Mouse (Mus musculus) heart, embryonic 13.5 days (tissue): ENCODE results near the gene Tubd1. TPM values are rescaled to one million over a fixed set of nuclear protein-coding genes. Genes with fewer than 3 reads are reported as not detected.
A peak's percentile ranks its signal among the peaks of the same experiment; 100 is the strongest.

ENCODE experiments used
- ATAC-seq: fragments of 200-750 bp; cut with Nextera tagmentation; 2 replicates; pipeline ENCODE4 v1.8.0; 2017; ENCODE audit warnings: moderate TSS enrichment; ENCODE audit not compliant: insufficient number of reproducible peaks, low FRiP score, low TSS enrichment; ENCODE audit errors: extremely low read depth
- H3K27ac ChIP-seq: fragments of 300-500 bp; sonication (generic); replicated peaks from 2 replicates; pipeline ENCODE4 v1.5.1; 2015; ENCODE audit warnings: moderate library complexity, mild to moderate bottlenecking, inconsistent platforms
- H3K27me3 ChIP-seq: fragments of 300-500 bp; sonication (generic); replicated peaks from 2 replicates; pipeline ENCODE4 v1.6.1; 2015; ENCODE audit warnings: mild to moderate bottlenecking, inconsistent platforms
- H3K36me3 ChIP-seq: fragments of 300-500 bp; sonication (generic); 2 replicates; pipeline ENCODE4 v1.6.1; 2015; ENCODE audit warnings: mild to moderate bottlenecking, inconsistent platforms
- H3K4me1 ChIP-seq: fragments of 300-500 bp; sonication (generic); 2 replicates; pipeline ENCODE4 v1.6.1; 2015; ENCODE audit warnings: inconsistent platforms
- H3K4me2 ChIP-seq: fragments of 300-500 bp; sonication (generic); 2 replicates; pipeline ENCODE4 v1.6.1; 2015; ENCODE audit warnings: inconsistent platforms, mild to moderate bottlenecking, moderate library complexity
- H3K4me3 ChIP-seq: fragments of 300-500 bp; sonication (generic); 2 replicates; pipeline ENCODE4 v1.5.1; 2015; ENCODE audit warnings: moderate library complexity, mild to moderate bottlenecking, inconsistent platforms
- H3K9ac ChIP-seq: fragments of 300-500 bp; sonication (generic); 2 replicates; pipeline ENCODE4 v1.6.1; 2015; ENCODE audit warnings: inconsistent platforms, mild to moderate bottlenecking, moderate library complexity
- H3K9me3 ChIP-seq: fragments of 300-500 bp; sonication (generic); 2 replicates; pipeline ENCODE4 v1.6.1; 2016; ENCODE audit warnings: inconsistent platforms
- WGBS: fragments of 180-500 bp; shearing (Covaris S2); methylation state at CpG from one replicate; pipeline ENCODE4 v1.1.7; 2015; ENCODE audit warnings: mixed read lengths; 5-methylcytosine and 5-hydroxymethylcytosine counted together
- polyA plus RNA-seq: library from polyadenylated mRNA; unstranded; fragments of >200 nt; fragmentation: Nextera tagmentation; extraction: Ambion mirVana; gene quantifications from 2 replicates; pipeline ENCODE4 v1.2.1, GENCODE M21; 2015

Gene Tubd1
- polyA plus RNA-seq, 1 experiment from 2014 or later = 11.5 TPM

- H3K4me1 ChIP-seq = peaks cover 27% of the 10 kb centered on the region
- WGBS = 63% methylated on average over 3 of the region's 3 CpGs
- no peak overlapping the region for H3K27ac ChIP-seq
- H3K9me3 ChIP-seq = no peaks in the 10 kb centered on the region
- no peak overlapping the region for H3K4me2 ChIP-seq
- peaks cover 19% of the 10 kb centered on the region for H3K36me3 ChIP-seq
- H3K9ac ChIP-seq = no peak overlapping the region
- no peaks in the 10 kb centered on the region for H3K27me3 ChIP-seq
- H3K4me3 ChIP-seq = no peak overlapping the region
- ATAC-seq = no peak
These were observed 23.6 kb downstream of the Tubd1 start for GRCm38 (mm10) chr11:86568425-86568824.

GRCm38 (mm10) chr11:86570261-86570746 lies 25.5 kb downstream of the Tubd1 start:
- 0 out of 2 replicates have a peak overlapping the region, but pooled peaks have one; percentile 2 for H3K4me2 ChIP-seq
- WGBS = 30% methylated on average over 9 of the region's 9 CpGs
- H3K9ac ChIP-seq = no peak overlapping the region
- no peaks in the 10 kb centered on the region for H3K9me3 ChIP-seq
- H3K4me1 ChIP-seq = peaks cover 32% of the 10 kb centered on the region
- no peaks in the 10 kb centered on the region for H3K27me3 ChIP-seq
- H3K36me3 ChIP-seq = peaks cover 16% of the 10 kb centered on the region
- 0 out of 2 replicates have a peak, but pooled peaks have one; percentile 38 for ATAC-seq
- H3K27ac ChIP-seq = peak overlapping the region; percentile 65
- no peak overlapping the region for H3K4me3 ChIP-seq

- 41% methylated on average over 15 of the region's 15 CpGs for WGBS
- peak overlapping the region; percentile 28; the same call in 1 of the 2 replicates for H3K9ac ChIP-seq
- no peak for ATAC-seq
These were observed 26.5 kb downstream of the Tubd1 start for GRCm38 (mm10) chr11:86571047-86571855.

GRCm38 (mm10) chr11:86571871-86572270 lies 27.1 kb downstream of the Tubd1 start:
- Histone ChIP-seq H3K9me3 (no peaks in the 10 kb centered on the region), H3K4me2 (peak overlapping the region; percentile 28; the same call in 1 of the 2 replicates), H3K27me3 (no peaks in the 10 kb centered on the region), H3K27ac (peak overlapping the region; percentile 65), H3K9ac (no peak overlapping the region), H3K4me3 (no peak overlapping the region), H3K4me1 (peaks cover 47% of the 10 kb centered on the region), H3K36me3 (peaks cover 7% of the 10 kb centered on the region; the same call in 1 of the 2 replicates)
- ATAC-seq = no peak
- WGBS = 70% methylated on average over 4 of the region's 4 CpGs

More at GRCm38 (mm10) chr11:86571047-86571855, 26.5 kb downstream of the Tubd1 start:
- no peaks in the 10 kb centered on the region for H3K9me3 ChIP-seq
- no peak overlapping the region for H3K4me3 ChIP-seq
- no peaks in the 10 kb centered on the region for H3K27me3 ChIP-seq
- H3K4me2 ChIP-seq = peak overlapping the region; percentile 28
- H3K4me1 ChIP-seq = peaks cover 41% of the 10 kb centered on the region
- peak overlapping the region; percentile 65 for H3K27ac ChIP-seq
- peaks cover 8% of the 10 kb centered on the region; the same call in 1 of the 2 replicates for H3K36me3 ChIP-seq

- Histone ChIP-seq H3K27me3 (no peaks in the 10 kb centered on the region), H3K36me3 (no peaks in the 10 kb centered on the region), H3K4me2 (no peak overlapping the region), H3K4me3 (no peak overlapping the region), H3K9ac (no peak overlapping the region), H3K27ac (no peak overlapping the region), H3K4me1 (peaks cover 55% of the 10 kb centered on the region), H3K9me3 (no peaks in the 10 kb centered on the region)
- 66% methylated on average over 2 of the region's 2 CpGs for WGBS
- no peak for ATAC-seq
These were observed 27.8 kb downstream of the Tubd1 start for GRCm38 (mm10) chr11:86572623-86573022.

GRCm38 (mm10) chr11:86573646-86574231 lies 28.9 kb downstream of the Tubd1 start:
- no peak overlapping the region for H3K27ac ChIP-seq
- H3K36me3 ChIP-seq = no peaks in the 10 kb centered on the region
- WGBS = 85% methylated on average over 6 of the region's 6 CpGs
- H3K9me3 ChIP-seq = no peaks in the 10 kb centered on the region
- peaks cover 64% of the 10 kb centered on the region for H3K4me1 ChIP-seq
- no peak overlapping the region for H3K4me2 ChIP-seq
- no peak for ATAC-seq
- H3K4me3 ChIP-seq = no peak overlapping the region
- H3K9ac ChIP-seq = no peak overlapping the region
- H3K27me3 ChIP-seq = no peaks in the 10 kb centered on the region

- H3K4me2 ChIP-seq = no peak overlapping the region
- no peak for ATAC-seq
- 33% methylated on average over 2 of the region's 2 CpGs for WGBS
- H3K27me3 ChIP-seq = no peaks in the 10 kb centered on the region
- H3K9ac ChIP-seq = no peak overlapping the region
- H3K27ac ChIP-seq = no peak overlapping the region
- H3K36me3 ChIP-seq = no peaks in the 10 kb centered on the region
- peaks cover 71% of the 10 kb centered on the region for H3K4me1 ChIP-seq
- no peak overlapping the region for H3K4me3 ChIP-seq
- no peaks in the 10 kb centered on the region for H3K9me3 ChIP-seq
These were observed 29.6 kb downstream of the Tubd1 start for GRCm38 (mm10) chr11:86574408-86574807.

- no peaks in the 10 kb centered on the region for H3K36me3 ChIP-seq
- peaks cover 70% of the 10 kb centered on the region for H3K4me1 ChIP-seq
- H3K4me2 ChIP-seq = no peak overlapping the region
- ATAC-seq = no peak
- peak overlapping the region; percentile 69; the same call in 1 of the 2 replicates for H3K27ac ChIP-seq
- no peaks in the 10 kb centered on the region for H3K9me3 ChIP-seq
- H3K4me3 ChIP-seq = no peak overlapping the region
- no peaks in the 10 kb centered on the region for H3K27me3 ChIP-seq
- H3K9ac ChIP-seq = no peak overlapping the region
- WGBS = 82% methylated on average over 7 of the region's 7 CpGs
These were observed 31.0 kb downstream of the Tubd1 start for GRCm38 (mm10) chr11:86575632-86576378.

- Histone ChIP-seq H3K4me1 (peaks cover 70% of the 10 kb centered on the region), H3K27ac (peak overlapping the region; percentile 69), H3K4me3 (no peak overlapping the region), H3K9ac (no peak overlapping the region), H3K4me2 (no peak overlapping the region), H3K27me3 (no peaks in the 10 kb centered on the region), H3K36me3 (no peaks in the 10 kb centered on the region), H3K9me3 (no peaks in the 10 kb centered on the region)
- ATAC-seq = peak; percentile 56; the same call in 1 of the 2 replicates
- WGBS = 36% methylated on average over 4 of the region's 4 CpGs
These were observed 32.4 kb downstream of the Tubd1 start for GRCm38 (mm10) chr11:86577231-86577630.

- peak overlapping the region; percentile 69 for H3K27ac ChIP-seq
- no peak for ATAC-seq
- peaks cover 5% of the 10 kb centered on the region; the same call in 1 of the 2 replicates for H3K36me3 ChIP-seq
- H3K4me1 ChIP-seq = peaks cover 77% of the 10 kb centered on the region
- H3K9me3 ChIP-seq = no peaks in the 10 kb centered on the region
- WGBS = 78% methylated on average over 6 of the region's 6 CpGs
- no peak overlapping the region for H3K4me3 ChIP-seq
- no peak overlapping the region for H3K4me2 ChIP-seq
- no peak overlapping the region for H3K9ac ChIP-seq
- no peaks in the 10 kb centered on the region for H3K27me3 ChIP-seq
These were observed 33.5 kb downstream of the Tubd1 start for GRCm38 (mm10) chr11:86578106-86578808.
